Mouse (Mus musculus) liver, adult (tissue): Measurements from ENCODE around the gene Bok.

ENCODE experiments used
- GATA4 ChIP-seq: IDR thresholded peaks from 2 replicates; pipeline ENCODE4 v1.6.1; 2014; ENCODE audit warnings: mild to moderate bottlenecking, low read length; ENCODE audit not compliant: insufficient replicate concordance

Gene Bok

GRCm38 (mm10) chr1:93679889-93680568, 5.4 kb upstream of the Bok start:
- TF ChIP-seq GATA4, result no peak

- no peak; the same call in 1 of the 2 replicates for TF ChIP-seq GATA4
These were observed 943 bp downstream of the Bok start for GRCm38 (mm10) chr1:93686245-93686960.

DNA sequence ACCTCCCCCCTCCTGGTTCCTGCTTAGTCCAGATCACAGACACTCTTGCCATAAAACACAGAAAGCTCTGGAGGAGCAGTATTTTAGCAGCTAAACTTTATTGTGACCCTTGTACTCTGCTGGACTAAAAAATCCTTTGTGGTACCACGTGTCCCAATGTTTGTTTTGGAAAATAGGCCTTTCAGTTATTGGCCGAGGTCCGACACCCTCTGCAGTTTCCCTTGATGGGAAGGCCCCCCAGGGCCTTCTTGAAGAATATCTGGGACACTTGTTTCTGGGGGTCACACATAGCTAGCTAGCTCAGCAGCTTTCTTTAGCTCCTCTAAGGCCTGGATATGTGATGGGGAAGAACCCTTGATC, 1.5 kb downstream of the Bok start:
- TF ChIP-seq GATA4, result no peak

- TF ChIP-seq GATA4, result peak; percentile 95; the same call in 1 of the 2 replicates
These were observed 2.7 kb downstream of the Bok start for GRCm38 (mm10) chr1:93688154-93688553.

- no peak for TF ChIP-seq GATA4
These were observed 4.5 kb downstream of the Bok start for GRCm38 (mm10) chr1:93689901-93690496.

GRCm38 (mm10) chr1:93691106-93691505, 5.6 kb downstream of the Bok start:
- TF ChIP-seq GATA4, result no peak

GRCm38 (mm10) chr1:93691786-93692357, 6.4 kb downstream of the Bok start:
- no peak for TF ChIP-seq GATA4

- peak; percentile 71; the same call in 1 of the 2 replicates for TF ChIP-seq GATA4
These were observed 7.3 kb downstream of the Bok start for GRCm38 (mm10) chr1:93692773-93693172.

DNA sequence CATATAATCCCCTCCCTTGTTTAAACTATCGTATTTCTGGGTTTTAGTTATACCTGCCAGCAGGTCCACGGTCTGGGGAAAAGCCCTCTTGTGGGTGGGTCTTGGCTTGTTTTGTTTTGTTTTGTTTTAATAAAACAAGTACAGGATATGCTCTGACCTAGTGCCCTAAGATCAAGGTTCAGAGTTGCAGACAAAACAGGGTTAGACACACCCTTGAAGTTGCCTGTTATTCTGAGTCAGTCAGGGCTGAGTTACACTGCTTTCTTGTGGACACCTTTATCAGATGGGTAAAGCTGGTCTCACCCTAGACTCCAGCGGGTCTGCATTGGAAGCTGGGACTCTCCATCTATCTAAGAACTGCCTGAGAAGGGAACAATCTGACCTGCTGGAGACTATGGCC, 8.0 kb downstream of the Bok start:
- TF ChIP-seq GATA4, result no peak

GRCm38 (mm10) chr1:93693943-93694342, 8.5 kb downstream of the Bok start:
- TF ChIP-seq GATA4, result no peak

DNA sequence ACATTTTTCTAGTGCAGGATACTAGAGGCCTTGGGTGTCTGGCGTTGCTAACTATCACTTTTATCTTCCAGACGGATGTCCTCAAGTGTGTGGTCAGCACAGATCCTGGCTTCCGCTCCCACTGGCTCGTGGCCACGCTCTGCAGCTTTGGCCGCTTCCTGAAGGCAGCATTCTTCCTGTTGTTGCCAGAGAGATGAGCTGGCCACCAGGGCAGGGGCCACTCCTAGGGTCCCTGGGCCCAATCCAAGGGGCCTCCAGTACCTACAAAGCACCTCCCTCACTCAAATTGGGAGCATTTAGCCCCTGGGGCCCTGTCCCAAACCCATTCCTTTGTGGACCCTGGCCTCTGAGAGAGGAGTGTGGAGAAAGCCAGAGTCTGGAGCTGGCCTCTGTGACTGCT, 9.5 kb downstream of the Bok start:
- TF ChIP-seq GATA4, result peak; percentile 84; the same call in 1 of the 2 replicates

- peak; percentile 9; the same call in 1 of the 2 replicates for TF ChIP-seq GATA4
These were observed 11.9 kb downstream of the Bok start for GRCm38 (mm10) chr1:93697317-93697716.

GRCm38 (mm10) chr1:93699159-93699558, 13.7 kb downstream of the Bok start:
- TF ChIP-seq GATA4, result no peak

- no peak for TF ChIP-seq GATA4
These were observed 16.6 kb downstream of the Bok start for GRCm38 (mm10) chr1:93702106-93702505.

DNA sequence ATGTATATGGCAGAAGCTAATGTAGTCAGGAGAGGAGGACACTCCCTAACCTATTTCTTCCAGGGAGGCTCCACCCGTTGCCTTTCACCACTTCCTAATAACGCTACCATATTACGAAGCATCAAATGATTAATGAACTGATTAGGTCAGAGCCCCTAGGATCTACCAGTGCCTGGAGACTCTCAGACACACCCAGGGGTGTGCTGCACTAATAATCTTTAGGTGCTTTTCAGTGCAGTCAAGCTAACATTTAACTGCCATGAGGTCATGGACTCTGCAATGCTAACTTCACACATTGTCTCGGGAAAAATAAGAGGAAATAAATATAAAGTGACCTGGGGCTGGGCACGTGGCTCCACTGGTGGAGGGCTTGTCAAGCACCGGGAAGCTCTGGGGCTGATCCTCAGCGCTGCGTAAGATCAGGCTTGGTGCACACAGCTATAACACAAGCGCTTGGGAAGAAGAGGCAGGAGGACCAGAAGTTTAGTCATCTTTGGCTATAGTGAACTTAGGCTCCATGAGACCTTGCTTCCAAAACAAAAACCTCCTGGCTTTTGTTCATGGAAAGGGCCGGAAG, 18.1 kb downstream of the Bok start:
- TF ChIP-seq GATA4, result no peak
